Mouse (Mus musculus): ENCODE data around the gene Phf23.

The Phf23 gene

DNA sequence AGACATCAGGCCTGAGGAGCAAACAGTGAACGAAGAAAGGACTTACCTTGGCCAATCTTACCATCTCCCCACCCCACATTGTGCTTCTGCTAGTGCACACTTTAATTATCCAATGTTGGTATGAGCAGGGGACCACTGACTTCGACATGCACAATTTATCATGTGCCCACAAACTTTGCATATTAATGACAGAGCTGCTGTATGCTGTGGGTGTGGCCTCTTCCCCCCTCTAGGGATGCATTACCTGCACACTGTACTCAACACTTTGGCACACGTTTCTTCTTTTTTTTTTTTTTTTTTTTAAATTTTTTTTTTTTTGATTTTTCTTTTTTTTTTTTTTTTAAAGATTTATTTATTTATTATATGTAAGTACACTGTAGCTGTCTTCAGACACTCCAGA, 24.8 kb upstream of the Phf23 start:
- no peak for DNase-seq (ENCODE audit: low read depth, low spot score)

GRCm38 (mm10) chr11:69974907-69975306, 20.7 kb upstream of the Phf23 start:
- DNase-seq (ENCODE audit: low read depth, low spot score) = no peak

- no peak for DNase-seq (ENCODE audit: low read depth, low spot score)
Measured at GRCm38 (mm10) chr11:69976271-69976670, 19.3 kb upstream of the Phf23 start.

GRCm38 (mm10) chr11:69979827-69980195, 15.8 kb upstream of the Phf23 start:
- no peak for DNase-seq (ENCODE audit: low read depth, low spot score)

DNA sequence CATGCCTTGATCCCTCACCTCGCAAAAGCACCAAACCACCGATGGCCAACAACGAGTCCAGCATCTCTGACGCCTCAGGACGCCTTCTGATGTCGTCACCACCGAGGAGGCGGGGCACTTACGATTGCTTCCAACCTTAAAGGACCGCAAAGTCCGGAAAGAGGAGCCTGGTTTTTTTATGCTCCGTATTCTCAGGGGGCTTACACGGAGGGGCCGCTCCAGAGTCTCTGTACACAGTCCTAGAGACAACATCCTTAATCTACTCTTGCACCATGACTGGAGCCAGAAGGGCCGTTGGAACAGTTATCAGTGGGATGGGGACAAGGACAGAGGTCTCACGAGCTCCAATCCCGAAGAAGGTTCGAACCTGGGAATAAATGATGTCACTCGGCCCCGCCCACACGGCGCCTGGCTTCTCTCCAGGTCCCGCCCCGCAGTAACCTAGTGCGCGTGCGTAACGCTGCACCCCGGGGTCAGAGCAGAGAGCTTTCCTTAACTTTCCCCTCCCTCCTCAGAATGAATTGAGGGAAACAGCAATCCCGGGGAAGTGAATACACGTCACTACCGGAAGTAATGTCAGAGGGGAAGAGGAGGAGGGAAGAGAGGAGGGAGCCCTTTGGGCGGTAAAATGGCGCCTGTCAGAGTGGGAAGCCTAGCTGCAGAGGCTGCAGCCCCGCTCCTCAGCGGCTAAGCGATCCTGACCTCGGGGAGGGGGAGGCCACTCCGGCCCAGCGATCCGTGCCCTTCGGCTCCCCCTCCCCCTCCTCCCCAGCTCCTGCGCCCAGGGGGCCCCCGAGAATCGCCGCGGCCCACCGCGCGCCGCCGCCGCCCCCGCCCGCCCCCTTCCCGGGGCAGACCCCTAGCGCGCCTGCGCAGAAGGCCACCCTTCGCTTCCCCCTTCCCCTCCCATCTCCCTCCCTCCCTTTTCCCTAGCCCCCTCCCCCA, 15.1 kb upstream of the Phf23 start:
- DNase-seq (ENCODE audit: low read depth, low spot score) = peak; percentile 100

GRCm38 (mm10) chr11:69981141-69981762, 14.3 kb upstream of the Phf23 start, which contains the start of gene Ctdnep1:
Ctdnep1 (plus strand) TSS chr11:69981156.
- DNase-seq (ENCODE audit: low read depth, low spot score) = no peak

DNA sequence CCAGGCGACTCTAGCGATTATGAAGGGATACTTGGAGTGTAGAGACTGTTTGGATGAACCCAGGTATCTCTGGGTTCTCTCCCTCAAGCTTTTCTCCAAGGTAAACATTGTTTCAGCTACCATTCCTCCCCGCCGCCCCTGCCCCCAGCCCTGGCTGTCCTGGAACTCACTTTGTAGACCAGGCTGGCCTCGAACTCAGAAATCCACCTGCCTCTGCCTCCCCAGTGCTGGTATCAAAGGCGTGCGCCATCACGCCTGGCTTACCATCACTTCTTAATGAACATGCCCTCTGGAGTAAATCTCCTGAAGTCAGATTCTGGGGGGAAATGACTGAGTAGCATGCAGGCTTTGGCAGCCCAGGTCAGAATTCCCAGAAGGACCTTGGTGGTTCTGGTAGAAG, 13.4 kb upstream of the Phf23 start, which contains the start of gene Elp5:
Gene Elp5, minus strand, starts transcription at position 293 of the 400 bp plus-strand sequence.
- no peak for DNase-seq (ENCODE audit: low read depth, low spot score)

DNA sequence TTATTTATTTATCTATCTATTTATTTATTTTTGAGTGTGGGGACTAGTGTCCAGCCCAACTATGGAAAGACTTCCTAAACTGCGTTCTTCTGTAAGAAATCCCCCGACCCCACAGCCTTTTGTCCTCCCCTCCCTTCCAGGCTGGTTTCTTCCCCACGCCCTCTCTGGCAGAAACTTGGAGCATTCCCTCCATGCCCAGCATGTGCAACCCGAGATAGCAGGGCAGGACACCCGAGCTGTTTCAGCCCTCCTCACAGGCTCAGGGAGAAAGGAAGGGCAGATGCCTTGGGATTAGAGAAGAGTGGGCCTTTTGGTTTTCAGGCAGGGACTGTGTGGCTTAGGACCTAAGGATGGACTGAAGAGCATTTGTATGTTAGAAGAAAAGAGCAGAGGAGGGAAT, 12.7 kb upstream of the Phf23 start:
- DNase-seq (ENCODE audit: low read depth, low spot score) = no peak

DNA sequence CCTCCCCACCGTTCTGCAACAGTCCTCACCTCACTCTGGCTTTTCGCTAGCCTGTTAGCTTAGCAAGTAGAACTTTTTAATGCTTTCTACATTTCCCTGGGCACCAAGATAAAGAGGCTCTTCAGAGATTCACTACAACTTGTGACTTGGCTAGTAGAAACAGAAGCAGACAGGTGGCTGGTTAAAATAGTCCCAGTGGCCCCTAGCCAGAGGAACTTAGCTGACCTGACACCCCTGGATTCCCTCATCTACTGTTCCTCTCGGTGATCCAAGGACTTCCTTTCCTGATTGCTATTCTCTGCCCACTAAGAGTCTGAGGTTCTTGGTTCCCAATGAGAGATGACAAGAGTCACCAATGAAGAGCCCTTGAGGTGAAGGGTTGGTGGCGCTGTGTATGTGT, 12.2 kb upstream of the Phf23 start:
- no peak for DNase-seq (ENCODE audit: low read depth, low spot score)

DNA sequence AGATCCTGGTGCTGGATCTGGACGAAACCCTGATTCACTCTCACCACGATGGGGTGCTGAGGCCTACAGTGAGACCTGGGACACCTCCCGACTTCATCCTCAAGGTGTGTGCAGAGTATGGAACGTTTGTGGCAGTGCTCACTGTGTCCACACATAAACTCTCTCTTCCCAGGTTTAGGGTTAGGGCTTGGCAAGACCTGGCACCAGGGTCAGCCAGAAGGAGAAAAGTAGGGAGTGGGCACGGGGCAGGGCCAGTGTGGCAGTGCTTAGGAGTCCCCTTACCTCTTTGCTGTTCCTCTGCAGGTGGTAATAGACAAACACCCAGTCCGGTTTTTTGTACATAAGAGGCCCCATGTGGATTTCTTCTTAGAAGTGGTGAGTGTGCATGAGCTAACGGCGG, 11.1 kb upstream of the Phf23 start:
- DNase-seq (ENCODE audit: low read depth, low spot score) = no peak

DNA sequence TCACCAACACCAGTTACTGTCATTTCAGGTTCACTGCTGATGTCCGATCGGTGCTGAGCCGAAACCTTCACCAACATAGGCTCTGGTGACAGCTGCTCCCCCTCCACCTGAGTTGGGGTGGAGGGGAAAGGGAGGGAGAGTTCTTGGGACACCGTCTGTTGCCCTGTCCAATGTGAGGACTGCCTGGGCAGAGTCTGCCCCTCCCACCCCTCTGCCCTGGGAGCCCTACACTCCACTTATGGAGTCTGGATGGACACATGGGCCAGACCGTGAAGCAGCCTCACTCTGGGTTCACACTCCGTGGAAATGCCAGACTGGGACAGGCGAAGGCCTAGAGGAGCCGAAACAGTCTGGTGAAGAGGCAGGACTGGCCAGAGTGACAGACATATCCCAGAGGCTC, 5.6 kb upstream of the Phf23 start:
- DNase-seq (ENCODE audit: low read depth, low spot score) = no peak

GRCm38 (mm10) chr11:69990850-69991691, 4.5 kb upstream of the Phf23 start, which contains the start of gene Gabarap:
Gabarap (plus strand) TSS chr11:69991143.
- DNase-seq (ENCODE audit: low read depth, low spot score) = peak; percentile 96

DNA sequence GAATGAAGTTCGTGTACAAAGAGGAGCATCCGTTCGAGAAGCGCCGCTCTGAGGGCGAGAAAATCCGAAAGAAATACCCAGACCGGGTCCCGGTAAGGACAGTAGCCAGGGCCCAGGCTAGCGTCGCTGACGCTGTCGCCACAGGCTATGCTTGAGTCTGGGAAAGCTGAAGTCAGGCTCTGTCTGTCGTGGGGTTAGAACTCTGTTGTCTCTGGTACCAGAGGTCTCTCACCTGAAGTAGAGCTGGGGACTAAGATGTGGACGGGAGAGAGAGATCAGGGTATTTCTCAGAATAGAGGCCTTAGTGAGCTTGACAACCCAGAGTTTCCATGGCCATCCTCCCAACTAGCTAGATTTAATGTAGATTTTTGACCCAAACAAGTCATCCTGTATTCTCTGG, 3.9 kb upstream of the Phf23 start:
- DNase-seq (ENCODE audit: low read depth, low spot score) = no peak

- no peak for DNase-seq (ENCODE audit: low read depth, low spot score)
Measured at GRCm38 (mm10) chr11:69992396-69992795, 3.2 kb upstream of the Phf23 start.

- DNase-seq (ENCODE audit: low read depth, low spot score) = no peak
Measured at GRCm38 (mm10) chr11:69992932-69993331, 2.6 kb upstream of the Phf23 start.

GRCm38 (mm10) chr11:69994401-69995090, 1.0 kb upstream of the Phf23 start:
- peak; percentile 42 for DNase-seq (ENCODE audit: low read depth, low spot score)

GRCm38 (mm10) chr11:69996161-69997061, 834 bp downstream of the Phf23 start:
- DNase-seq (ENCODE audit: low read depth, low spot score) = no peak

DNA sequence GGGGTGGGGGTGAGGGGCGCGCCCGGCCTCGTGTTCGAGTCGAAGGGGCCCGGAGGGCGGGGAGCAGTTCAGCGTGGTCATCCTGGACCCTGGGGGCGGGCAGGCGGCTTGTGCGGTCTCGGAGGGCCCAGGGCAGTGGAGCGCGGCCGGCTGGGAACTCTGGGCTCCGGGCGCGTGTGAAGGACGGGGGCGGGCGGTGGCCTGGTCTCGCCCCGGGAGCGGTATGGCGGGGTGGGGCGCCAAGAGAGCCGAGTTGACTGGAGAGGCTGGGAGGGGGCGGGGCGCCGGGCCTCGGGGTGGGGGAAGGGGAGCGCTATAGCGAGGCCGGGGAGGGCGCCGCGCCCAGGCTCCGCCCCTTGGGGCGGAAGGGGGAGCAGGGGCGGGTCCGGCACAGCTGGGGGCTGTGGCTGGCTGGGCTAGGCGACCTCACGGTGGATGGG, 1.5 kb downstream of the Phf23 start:
- peak; percentile 90 for DNase-seq (ENCODE audit: low read depth, low spot score)

DNA sequence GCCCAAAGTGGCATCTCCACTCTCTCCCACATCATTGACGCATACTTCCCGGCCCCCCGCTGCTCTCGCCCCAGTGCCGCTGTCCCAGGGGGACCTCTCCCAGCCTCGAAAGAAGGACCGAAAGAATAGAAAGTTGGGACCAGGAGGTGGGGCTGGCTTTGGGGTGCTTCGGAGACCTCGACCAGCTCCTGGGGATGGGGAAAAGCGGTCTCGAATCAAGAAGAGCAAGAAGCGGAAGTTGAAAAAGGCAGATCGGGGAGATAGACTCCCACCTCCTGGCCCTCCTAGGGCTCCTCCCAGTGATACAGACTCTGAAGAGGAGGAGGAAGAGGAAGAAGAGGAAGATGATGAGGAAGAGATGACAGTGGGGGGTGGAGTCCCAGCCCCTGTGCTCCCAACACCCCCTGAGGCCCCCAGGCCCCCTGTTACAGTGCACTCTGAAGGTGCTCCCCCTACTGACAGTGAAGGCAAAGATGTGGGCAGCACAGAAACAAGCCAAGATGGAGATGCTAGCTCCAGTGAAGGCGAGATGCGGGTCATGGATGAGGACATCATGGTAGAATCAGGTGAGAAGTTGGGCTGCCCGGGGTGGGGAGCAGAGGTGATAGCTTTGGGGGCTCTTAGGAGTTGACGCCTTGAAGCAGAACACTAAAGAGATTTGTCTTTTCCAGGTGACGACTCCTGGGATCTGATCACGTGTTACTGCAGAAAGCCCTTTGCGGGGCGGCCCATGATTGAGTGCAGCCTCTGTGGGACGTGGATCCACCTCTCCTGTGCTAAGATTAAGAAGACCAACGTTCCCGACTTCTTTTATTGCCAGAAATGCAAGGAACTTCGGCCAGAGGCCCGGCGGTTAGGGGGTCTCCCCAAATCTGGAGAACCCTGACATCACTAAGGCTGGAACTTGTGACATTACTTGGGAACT, 3.3 kb downstream of the Phf23 start:
- DNase-seq (ENCODE audit: low read depth, low spot score) = peak; percentile 44

Data from ES-CJ7 (cell line).